Mouse (Mus musculus) telencephalon, adult 2 months (tissue): ENCODE data around the gene Mios.

Source experiments
- DNase-seq: peaks from one replicate; pipeline ENCODE4 v3.0.0-alpha.2; 2011; ENCODE audit warnings: low read depth, low spot score

Gene Mios

DNA sequence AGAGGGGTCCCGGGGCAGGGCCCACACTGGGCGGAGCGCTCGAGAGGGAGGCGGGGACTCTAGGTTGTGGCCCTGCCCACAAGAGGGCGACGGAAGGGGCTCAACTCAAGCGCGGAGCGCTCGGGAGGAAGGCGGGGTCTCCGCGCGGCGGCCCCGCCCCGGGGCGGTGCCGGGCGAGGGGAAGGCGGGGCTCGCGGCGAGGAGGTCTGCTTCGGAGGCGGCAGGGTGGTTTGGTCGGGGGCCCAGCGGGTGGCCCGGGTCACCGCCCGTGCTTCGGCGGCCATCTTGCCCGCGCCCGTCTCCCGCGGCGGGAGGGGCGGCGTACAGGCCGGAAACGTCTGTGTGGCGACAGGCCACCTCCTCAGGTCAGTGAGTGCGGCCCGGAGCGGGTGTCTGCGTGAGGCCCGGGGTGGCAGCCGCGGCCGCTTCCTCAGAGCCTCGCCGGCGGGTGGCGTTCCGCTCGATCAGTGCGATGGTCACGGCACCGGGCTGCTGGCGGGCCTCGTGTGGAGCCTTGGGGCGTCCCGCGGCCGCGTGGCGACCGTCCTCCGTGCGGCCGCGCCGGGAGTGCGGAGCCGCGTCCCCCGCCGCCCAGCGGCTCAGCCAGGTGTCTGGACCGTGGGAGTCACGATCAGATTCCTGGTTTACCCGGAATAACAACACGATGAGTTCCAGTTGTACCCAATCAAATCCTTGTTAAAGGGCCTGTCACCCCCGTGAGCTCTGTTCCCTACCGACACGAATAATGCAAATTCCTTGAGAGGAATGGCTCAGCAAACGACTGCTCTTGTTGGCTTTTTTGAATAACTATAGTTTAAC, at the start of gene Mios:
Gene Mios (plus strand): TSS at position 176 of the 819 bp plus-strand sequence.
- peak; percentile 63 for DNase-seq

DNA sequence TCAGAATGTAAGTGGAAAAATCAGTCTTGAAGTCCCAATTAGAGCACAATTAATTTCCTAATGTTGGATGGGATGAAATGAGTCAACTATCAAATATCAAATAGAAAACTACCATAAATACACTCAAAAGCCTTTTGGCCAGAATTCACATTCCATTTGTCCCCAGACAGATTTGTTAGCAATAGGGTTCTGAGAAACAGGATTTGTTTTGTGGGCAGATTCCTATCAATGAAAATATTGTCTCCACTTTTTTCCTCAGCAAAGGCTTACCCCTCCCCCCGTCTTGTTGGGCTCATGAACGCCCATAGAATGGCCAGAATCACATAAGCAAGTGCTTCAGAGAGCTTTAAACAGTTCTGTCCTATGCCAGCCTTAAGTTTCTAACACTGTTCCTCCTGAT, 49.0 kb upstream of the Mios start:
- DNase-seq: no peak

DNA sequence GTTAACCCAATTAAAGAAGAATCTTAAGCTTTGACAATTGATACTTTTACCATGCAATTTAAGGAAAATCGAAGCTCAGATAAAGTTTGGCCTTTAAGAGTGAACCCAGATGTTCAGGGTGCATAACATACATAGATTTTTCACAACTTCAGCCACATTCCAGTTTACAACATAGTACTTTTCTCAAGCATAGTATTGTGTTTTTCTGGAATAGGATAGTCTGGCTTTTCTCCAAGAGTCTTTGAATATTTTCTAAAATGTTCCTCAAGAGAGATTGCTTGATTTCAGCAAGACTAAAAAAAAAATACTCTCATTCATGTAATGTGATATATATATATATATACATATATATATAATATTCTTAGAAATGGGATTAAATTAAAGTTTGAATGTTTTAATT, 44.3 kb upstream of the Mios start:
- no peak for DNase-seq

DNA sequence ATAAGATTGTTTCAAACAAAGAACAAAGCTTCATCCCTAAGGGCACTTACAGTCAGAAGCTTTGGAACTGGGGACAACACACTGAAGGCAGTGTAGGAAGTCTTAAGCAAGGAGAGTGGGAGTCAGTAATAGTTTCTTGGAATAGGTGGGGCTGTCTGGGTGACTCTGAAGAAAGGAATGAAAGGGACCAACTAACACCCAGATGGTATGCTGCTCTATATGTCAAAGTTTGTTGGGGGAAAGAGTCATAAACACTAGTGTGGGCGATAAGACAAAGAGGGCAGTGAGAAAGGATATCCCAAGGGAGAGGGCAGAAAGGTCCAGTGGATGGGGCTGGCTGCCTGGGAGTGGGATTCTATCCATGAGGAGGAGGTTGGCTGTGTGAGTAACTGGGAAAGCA, 36.9 kb upstream of the Mios start:
- no peak for DNase-seq

DNA sequence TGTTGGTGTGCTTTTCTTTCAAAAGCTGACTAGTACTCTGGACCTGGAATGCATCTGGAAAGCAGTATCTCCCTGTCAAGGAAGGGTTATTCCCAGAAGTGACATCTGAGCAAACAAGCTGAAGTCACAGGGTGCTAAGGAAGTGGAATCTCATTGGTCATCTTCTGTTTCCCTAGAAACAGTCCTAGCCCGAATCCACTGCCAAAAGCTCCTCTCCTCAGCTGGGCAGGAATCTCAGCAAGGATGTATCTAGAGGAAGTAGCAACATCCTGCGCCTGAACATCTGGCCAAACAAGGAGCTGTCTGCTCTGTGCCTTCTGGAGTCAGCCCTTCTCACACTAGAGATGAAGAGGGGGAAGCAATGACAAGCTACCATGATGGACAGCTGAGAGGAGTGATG, 35.0 kb upstream of the Mios start:
- DNase-seq: no peak

DNA sequence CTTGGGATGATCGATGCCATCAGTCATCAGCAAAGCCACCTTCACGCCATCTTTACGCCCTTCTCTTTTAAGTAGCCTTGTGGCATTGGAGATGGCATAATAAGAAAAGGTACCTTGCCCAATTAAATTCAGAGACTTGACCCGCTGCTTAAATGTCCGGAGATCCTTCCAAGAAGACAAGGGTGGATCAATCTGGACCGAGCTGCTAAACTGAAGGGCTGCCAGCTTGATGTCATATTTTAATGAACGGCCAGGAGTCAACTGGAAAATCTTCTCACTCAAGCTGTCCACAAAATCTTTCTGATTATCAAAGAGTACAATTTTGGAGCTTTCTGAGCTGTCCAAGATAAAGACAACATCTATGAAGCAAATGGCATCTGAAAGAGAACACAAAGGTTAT, 33.7 kb upstream of the Mios start:
- DNase-seq: no peak

DNA sequence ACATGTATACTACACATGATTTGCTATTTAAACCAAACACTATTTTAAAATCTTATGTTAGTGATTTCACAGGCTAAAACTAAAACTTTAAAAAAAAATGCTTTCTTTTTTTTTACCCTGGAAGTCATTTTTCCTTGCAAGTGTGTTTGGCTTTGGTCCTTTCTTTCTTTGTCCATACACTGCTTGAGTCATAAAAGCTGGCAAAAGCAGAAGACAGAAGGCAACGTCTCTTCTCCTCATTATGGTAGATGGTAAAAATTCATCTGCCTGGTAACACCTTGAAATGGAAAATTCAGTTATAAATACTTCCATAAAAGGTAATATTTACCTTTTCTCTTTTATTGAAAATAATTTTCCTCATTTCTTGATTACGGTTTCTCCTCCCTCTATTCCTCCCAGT, 32.9 kb upstream of the Mios start:
- no peak for DNase-seq

DNA sequence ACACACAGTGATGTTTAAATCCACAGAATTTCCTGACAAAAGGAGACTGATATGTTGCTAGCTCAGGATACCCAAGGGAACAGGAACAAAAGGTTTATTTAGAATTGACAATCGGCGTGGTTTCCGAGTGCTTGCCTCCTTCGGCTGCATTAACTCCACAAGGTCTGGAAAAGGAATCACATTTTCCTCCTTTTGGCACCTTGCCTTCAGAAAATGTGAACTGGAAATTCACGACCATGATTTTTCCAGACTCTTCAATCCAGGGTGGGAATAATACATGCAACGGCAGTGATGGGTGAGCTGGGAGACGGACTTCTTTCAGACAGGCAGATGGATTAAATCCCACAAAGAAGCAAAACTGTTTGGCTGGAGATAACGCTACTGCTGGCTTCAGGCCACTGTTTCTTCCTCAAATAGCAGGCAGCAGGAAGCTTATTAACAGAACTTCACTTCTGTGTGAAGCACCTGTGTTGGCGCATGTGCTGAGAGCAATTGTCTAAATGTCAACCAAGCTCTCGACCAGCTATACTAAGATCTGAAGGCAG, 30.6 kb upstream of the Mios start:
- no peak for DNase-seq

DNA sequence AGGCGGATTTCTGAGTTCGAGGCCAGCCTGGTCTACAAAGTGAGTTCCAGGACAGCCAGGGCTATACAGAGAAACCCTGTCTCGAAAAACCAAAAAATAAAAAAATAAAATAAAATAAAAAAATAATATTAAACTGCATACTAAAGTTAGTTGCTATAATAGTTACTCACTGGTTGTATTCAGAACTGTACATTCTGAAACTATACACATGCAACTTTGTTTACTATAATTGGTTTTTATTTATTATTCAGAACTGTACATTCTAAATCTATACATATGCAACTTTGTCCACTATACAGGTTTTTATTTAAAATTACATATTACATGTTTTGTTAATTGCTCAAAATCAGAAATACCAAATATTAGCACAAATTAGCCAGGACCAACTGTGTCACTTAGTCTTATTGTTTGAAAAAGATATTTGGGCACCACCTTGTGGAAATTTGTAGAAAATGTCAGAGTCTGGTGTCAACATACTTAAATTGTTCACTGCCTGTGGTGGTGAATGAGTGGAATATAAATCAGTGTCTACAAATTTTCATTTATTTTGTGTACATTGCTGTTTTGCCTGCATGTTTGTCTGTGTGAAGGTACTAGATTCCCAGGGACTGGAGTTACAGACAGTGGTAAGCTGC, 20.3 kb upstream of the Mios start:
- peak; percentile 21 for DNase-seq

DNA sequence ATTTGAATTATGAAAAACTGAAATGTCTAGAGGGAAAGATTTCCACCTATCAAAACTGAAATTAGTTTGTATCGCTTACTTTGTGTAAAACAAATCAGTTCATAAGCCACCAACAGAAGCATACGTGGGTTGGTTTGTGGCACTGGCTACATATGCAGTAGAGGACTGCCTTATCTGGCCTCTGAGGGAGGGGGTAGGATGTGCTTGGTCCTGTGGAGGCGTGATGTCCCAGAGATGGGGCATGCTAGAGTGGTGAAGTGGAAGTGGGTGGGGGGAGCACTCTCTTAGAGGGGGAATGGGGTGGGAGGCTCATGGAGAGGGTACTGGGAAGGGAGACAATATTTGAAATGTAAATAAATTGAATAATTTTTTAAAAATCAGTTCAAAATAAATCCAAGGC, 19.1 kb upstream of the Mios start:
- no peak for DNase-seq

DNA sequence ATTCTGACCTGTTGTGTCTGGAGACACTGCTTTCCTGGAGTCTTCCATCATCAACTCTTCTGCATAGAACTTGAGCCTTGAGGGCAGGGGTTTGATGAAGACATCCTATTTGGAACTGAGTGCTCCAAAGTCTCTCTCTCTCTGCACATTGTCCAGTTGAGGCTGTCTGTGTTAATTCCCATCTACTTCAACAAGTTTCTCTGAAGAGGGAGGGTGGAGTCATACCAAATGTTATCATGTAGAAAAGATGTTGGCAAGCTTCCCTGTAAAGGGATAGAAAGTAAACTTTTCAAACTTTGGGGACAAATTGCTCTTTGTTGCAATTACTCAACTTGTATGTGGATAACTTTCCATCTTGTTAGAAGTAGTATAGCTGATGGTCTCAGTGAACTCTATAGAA, 16.5 kb upstream of the Mios start, which contains the start of gene Col28a1:
Gene Col28a1 (minus strand): TSS at position 101 of the 400 bp plus-strand sequence.
- no peak for DNase-seq

DNA sequence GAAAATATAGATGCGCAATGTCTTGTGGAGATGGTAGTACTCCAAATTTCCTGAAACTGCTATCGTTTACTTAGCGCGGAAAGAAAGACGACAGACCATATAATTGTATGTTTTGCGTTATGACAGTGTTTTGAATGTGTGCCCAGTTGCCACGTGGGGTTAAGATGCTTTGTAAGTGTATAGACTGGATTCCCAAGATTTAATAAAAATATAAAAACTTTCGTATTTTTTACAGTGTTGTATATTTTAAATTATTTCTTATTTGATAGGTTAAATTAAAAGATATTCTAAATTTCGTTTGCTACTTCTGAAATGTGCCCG, 804 bp downstream of the Mios start:
- no peak for DNase-seq

DNA sequence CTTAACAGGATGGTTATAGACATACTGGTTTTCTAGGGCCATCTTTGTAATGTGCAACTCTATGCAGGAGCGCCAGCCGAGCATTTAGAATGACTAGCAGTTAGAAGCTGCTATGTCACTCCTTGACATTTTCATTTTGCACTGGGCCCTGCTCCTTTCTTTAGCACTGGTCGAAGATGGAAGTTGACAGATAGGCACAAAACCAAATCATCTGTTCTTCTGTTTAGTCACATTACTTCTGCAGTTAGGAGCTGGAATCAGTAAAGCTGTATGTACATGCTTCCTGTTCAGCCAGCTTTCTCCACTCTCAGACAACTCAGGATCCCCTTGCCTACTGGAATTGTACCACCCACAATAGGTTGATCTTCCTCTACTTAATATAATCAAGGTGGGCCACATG, 1.6 kb downstream of the Mios start:
- no peak for DNase-seq

DNA sequence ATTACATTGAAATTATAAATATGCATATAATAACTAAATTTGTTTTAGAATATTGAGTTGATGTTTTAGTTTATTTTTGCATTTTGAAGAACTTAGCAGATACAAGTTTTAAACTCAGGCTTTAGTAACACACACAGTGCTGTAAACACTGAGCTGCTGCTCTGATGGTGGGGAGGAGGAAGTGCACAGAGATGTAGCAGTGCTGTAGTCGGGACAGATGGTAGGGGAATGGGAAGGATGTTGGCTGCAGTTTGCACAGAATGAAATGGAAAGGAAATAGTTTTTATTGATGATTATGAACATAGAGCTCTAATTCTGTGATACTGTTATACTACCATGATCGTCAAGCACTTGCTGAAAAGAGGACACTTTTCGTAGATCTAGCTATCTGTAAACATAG, 18.0 kb downstream of the Mios start:
- DNase-seq: peak; percentile 31

DNA sequence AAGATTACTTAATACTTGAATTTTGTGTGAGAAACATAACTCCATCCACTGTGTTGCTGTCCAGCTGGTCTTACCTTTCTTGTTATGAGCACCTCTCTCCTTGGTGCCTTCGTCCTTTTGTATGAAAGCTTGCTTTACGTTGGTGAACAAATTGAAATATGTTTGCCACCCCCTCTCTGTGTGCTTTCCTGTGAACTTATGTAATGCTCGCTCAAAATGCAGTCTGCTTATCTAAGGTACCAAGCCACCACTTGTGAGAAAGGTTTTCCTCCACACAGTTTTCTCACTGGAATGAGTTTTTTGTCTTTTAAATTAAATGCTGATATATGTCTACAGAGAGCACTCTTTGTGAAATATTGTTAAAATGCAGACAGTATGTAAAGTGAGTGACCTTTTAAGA, 19.6 kb downstream of the Mios start:
- DNase-seq: peak; percentile 15

DNA sequence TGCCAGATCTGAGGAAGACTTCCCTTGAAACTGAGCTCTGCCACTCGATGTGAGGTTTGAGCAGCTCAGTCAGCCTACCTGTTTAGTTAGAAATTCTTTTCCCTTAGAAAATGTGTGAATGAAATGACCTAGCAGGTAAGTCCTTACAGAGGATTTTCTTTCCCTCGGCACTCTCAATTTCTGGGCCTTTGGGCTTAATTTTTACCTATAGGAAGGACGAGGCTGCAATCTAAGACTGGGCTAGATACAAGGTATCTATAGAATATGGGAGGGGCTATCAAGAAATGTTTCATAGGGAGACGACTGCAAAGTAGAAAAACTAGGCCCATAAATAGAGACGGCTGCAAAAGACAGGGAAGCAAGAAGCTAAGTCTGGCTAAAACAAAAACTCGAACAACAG, 49.3 kb downstream of the Mios start:
- no peak for DNase-seq

DNA sequence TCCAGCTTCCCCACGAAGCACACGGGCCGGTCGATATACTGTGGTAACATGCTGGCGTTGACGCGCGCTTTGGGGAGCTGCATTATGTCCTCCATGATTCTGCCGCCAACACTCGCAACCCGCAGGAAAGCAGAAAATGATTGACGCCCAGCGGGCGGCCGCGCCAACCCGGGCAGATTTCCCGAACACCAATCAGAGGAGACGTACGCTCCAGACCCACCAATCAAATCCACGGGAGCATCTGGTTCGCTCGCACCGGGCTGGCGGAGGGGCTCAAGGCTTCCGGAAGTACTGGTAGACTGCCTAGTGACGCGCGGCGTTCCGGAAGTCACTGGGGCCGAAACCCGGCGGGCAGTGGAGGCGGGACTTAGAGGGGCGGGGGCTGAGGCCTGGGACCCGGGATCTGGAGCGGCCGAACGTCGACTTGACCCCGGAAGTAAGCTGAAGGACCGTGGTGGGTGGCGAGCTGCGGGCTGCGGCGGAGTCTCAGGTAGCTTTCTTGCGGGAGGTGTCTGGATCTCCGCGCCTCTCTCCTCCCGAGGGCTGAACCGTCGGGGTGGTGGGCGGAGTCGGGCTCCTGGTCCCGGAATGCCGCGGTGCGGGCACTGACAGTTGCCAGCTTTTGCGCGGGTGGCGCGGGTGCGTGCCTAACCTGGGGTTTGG, 50.1 kb downstream of the Mios start, which contains the start of the genes Rpa3, Umad1 and Gm45062:
Gene Rpa3 (minus strand): TSS at position 170 of the 663 bp plus-strand sequence.
Gene Umad1 (plus strand): TSS at position 285 of the 663 bp plus-strand sequence.
Gene Gm45062 (plus strand): TSS at position 447 of the 663 bp plus-strand sequence.
- DNase-seq: peak; percentile 99

DNA sequence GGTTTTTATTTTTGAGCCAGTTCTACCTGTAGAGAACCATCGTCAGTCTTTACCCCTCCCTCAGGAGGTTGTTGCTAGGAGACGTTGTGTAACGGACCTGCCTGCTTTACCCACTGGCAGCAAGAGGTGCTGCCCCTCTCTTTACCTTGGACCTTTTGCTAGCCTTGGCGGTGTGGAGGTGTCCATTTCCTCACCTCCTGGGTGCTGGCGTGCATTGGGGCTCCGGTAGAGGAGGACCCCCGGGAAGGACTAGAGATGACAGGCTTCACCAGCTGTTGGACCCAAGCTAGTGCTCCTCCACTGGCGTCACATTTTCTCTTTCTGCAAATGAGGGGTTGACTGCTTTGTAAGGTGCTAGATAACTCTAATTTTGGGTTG, 50.6 kb downstream of the Mios start:
- peak; percentile 44 for DNase-seq

DNA sequence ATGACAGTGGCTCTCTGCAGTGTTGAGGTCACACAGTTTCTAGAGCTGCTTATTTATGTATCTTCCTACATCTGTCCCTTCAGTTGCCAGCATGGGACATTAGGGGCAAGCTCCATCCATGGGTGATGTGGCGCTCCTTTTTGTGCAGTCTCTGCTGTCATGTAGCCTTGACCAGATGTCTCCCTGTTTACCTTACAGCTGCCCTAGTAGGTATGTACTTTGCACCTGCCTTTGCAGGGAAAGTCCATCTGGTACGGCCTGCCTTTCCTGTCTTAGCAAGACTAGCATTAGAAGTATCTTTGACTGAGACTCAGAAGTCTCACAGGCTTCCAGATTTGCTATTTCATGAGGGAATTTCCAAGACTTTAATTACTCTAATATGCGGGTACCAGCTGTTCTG, 62.0 kb downstream of the Mios start:
- no peak for DNase-seq

DNA sequence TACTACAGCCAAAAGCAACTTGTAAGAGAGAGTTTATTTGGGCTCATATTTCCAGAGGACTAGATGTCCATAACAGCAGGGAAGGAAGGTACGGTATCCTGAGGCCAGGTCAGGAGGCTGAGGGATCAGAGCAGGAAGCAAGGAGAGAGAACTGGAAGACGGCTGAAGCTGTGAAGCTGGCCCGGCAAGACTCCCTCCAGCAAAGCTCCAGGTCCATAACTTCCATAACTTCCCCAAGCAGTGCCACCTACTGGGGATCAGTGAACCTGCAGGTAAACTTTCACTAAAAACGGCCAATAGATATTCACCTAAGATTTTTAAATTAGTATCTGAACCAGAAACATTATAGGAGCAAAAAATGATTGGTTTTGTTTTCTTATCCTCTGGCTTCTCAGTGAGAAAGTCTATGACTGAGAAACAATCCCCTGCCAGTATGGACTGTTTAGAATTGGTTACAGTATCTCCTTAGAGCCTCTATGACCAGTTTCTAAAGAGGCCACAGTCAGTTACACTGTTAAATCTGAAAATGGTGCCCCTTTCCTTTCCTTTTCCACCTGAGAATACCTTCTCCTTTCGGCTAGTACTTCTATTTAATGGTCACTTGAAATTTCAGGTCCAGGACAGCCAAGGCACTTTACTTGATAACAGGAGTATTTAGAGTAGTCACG, 65.5 kb downstream of the Mios start:
- DNase-seq: no peak

DNA sequence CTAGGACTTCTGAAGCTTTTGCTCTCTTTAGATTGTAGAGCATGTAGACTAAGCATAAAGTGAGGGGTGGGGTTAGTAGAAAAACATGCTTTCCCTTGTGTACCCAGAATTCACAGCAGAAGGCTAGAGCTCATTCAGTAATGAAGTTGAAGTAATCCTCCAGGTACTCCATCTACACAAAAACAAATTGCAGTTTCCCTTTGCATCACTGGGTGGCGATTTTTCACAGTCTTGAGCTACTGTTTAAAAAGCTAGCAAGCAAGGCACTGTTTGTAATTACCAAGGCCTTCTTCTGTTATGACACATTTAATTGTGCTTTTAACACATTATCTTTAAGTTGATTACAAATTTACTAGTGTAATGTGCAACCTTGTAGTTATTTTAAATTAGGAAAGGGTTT, 66.1 kb downstream of the Mios start:
- DNase-seq: peak; percentile 71

DNA sequence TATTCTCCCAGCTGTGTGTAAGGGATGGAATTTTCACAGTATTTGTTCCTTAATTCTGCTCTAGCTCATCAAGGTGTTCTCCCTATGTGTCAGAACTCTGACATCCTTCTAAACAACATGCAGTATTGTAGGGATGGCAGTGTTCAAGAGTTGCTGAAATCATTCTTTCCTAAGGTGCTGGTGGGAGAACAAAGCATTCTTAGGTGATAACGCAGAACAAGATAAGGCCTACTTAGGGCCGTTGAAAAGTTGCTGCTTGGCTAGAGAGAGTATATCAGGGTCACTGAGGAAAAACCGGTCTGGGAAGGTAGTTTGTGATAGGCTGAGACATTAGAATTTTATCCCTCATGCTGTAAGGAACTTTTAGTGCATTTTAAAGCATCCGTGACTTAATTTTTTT, 67.4 kb downstream of the Mios start:
- DNase-seq: no peak
